In genomic region chr14:120660321-120660781, GRCm38 (mm10) we compare ENCODE assay signal across 8 mouse cellular contexts.
DNase-seq lines count a peak whose midpoint lies in the region; ATAC-seq and TF ChIP-seq lines count a peak whose summit lies in the region.
"Had no signal": no experiment of that assay in that cellular context is flagged by ENCODE, and none has a peak within 500 bp of the region (broad histone marks: within the 10 kb centered on the region; RNA-seq: fewer than 3 reads in every experiment).

No protein-coding gene starts in this region.

- peak; percentile 49 for TF ChIP-seq CTCF in C2C12 (IDR thresholded peaks at IDR 0.05; ENCODE audit: control insufficient read depth, insufficient read depth, insufficient read length)

- 0 out of 2 replicates have a peak, but pooled peaks have one; percentile 48 for ATAC-seq in limb, embryonic 15.5 days (ENCODE audit: insufficient number of reproducible peaks, low FRiP score, low TSS enrichment, low read depth)

- peak; percentile 10 for DNase-seq in MN1 (ENCODE audit: low spot score)
- peak; percentile 43 for DNase-seq in embryo, embryonic 11 days
- peak; percentile 44 for DNase-seq in kidney, adult 9 months
- peak; percentile 47 for DNase-seq in right cerebral cortex, postnatal 25 days
- no peak for DNase-seq in thymus, adult 18-20 months

- no peak overlapping the region for H3K9ac ChIP-seq in limb, embryonic 15.5 days
- H3K9ac ChIP-seq: limb, embryonic 13.5 days had no signal

- H3K9me3 ChIP-seq in limb, embryonic 15.5 days: no peaks in the 10 kb centered on the region
- H3K9me3 ChIP-seq: limb, embryonic 13.5 days had no signal

- H3K27ac ChIP-seq in limb, embryonic 15.5 days: no peak overlapping the region
- H3K27ac ChIP-seq: limb, embryonic 13.5 days had no signal

- no peaks in the 10 kb centered on the region for H3K36me3 ChIP-seq in C2C12 (ENCODE audit: control insufficient read depth, insufficient read depth)
- no peaks in the 10 kb centered on the region for H3K36me3 ChIP-seq in limb, embryonic 15.5 days
- H3K36me3 ChIP-seq: limb, embryonic 13.5 days had no signal

- WGBS in limb, embryonic 15.5 days: 52% methylated on average over 6 of the region's 6 CpGs

- no peaks in the 10 kb centered on the region for H3K79me3 ChIP-seq in C2C12 (ENCODE audit: low read depth)

- no peak overlapping the region for H3K4me3 ChIP-seq in C2C12 (ENCODE audit: insufficient read depth, poor library complexity, severe bottlenecking)
- no peak overlapping the region for H3K4me3 ChIP-seq in limb, embryonic 15.5 days
- H3K4me3 ChIP-seq: limb, embryonic 13.5 days had no signal

- H3K4me1 ChIP-seq in limb, embryonic 15.5 days: no peaks in the 10 kb centered on the region
- H3K4me1 ChIP-seq: limb, embryonic 13.5 days had no signal

- no peak overlapping the region for H3K4me2 ChIP-seq in limb, embryonic 15.5 days
- H3K4me2 ChIP-seq: limb, embryonic 13.5 days had no signal

- no peaks in the 10 kb centered on the region for H3K79me2 ChIP-seq in C2C12 (ENCODE audit: control insufficient read depth, insufficient read depth)

- no peaks in the 10 kb centered on the region for H3K27me3 ChIP-seq in C2C12 (ENCODE audit: control insufficient read depth, insufficient read depth, insufficient read length)
- no peaks in the 10 kb centered on the region for H3K27me3 ChIP-seq in limb, embryonic 15.5 days
- H3K27me3 ChIP-seq: limb, embryonic 13.5 days had no signal

- no peak overlapping the region for H3ac ChIP-seq in C2C12 (ENCODE audit: control insufficient read depth, insufficient read length, low read depth)

TF ChIP-seq in C2C12, 6 proteins besides CTCF, POLR2A, EP300 and RAD21:
- TF ChIP-seq FOSL1 (IDR thresholded peaks at IDR 0.05; ENCODE audit: insufficient read depth, low read length, poor library complexity, severe bottlenecking) (no peak), USF1 (IDR thresholded peaks at IDR 0.05; ENCODE audit: low read depth) (no peak), CEBPB (IDR thresholded peaks at IDR 0.05; ENCODE audit: low read depth) (no peak), MYOD1 (IDR thresholded peaks at IDR 0.05; ENCODE audit: control insufficient read depth, insufficient read length, low read depth) (no peak)
TF ChIP-seq in C2C12: peak in this region for 0.

Comparison
In these comparisons a context has a peak if more than half of its experiments do, and no peak if none do; other contexts are left out.
1. DNase-seq: peak in MN1 (single experiment), embryo, embryonic 11 days (single experiment), kidney, adult 9 months (single experiment) and right cerebral cortex, postnatal 25 days (single experiment); none in thymus, adult 18-20 months (0 of 2).